Mouse (Mus musculus): ENCODE data around the gene Foxr1. TPM values are rescaled to one million over a fixed set of nuclear protein-coding genes. Genes with fewer than 3 reads are reported as not detected.

The Foxr1 gene
- polyA plus RNA-seq, 1 experiment from 2014 or later = not detected

GRCm38 (mm10) chr9:44398087-44398486, 42.8 kb downstream of the Foxr1 start:
- Histone ChIP-seq H3K9me3 (ENCODE audit: control insufficient read depth, low read length) (no peaks in the 10 kb centered on the region), H3K4me1 (replicated peaks; ENCODE audit: control insufficient read depth, insufficient read depth, low read length) (peaks cover 19% of the 10 kb centered on the region), H3K36me3 (replicated peaks; ENCODE audit: control insufficient read depth, insufficient read depth) (peaks cover 45% of the 10 kb centered on the region), H3K4me3 (replicated peaks; ENCODE audit: low read length) (peak overlapping the region; percentile 78), H3K4me2 (replicated peaks) (peak overlapping the region; percentile 91), H3K27me3 (ENCODE audit: control insufficient read depth, insufficient read depth, low read length) (no peaks in the 10 kb centered on the region), H3K27ac (peak overlapping the region; percentile 91), H3K9ac (peak overlapping the region; percentile 84)
- DNase-seq (ENCODE audit: low spot score) (no peak), ATAC-seq (ENCODE audit: low FRiP score) (no peak)
- 18% methylated on average over 4 of the region's 4 CpGs for whole genome bisulfite sequencing

- Histone ChIP-seq H3K9ac (peak within 1 kb of the TSS; percentile 84), H3K4me1 (replicated peaks; ENCODE audit: control insufficient read depth, insufficient read depth, low read length) (peaks cover 19% of the 10 kb centered on the region), H3K27ac (peak within 1 kb of the TSS; percentile 91), H3K4me3 (replicated peaks; ENCODE audit: low read length) (peak within 1 kb of the TSS; percentile 78), H3K9me3 (ENCODE audit: control insufficient read depth, low read length) (no peaks in the 10 kb centered on the region), H3K27me3 (ENCODE audit: control insufficient read depth, insufficient read depth, low read length) (no peaks in the 10 kb centered on the region), H3K36me3 (replicated peaks; ENCODE audit: control insufficient read depth, insufficient read depth) (peaks cover 41% of the 10 kb centered on the region), H3K4me2 (replicated peaks) (peak within 1 kb of the TSS; percentile 91)
- ATAC-seq (ENCODE audit: low FRiP score) = peak; percentile 98
- peak; percentile 87 for DNase-seq (ENCODE audit: low spot score)
- 0% methylated on average over 43 of the region's 43 CpGs for WGBS
Measured at GRCm38 (mm10) chr9:44396684-44397411, 44.1 kb downstream of the Foxr1 start, which contains the start of gene Slc37a4. Gene Slc37a4, plus strand, starts transcription at chr9:44396852.

GRCm38 (mm10) chr9:44391466-44391865, 49.5 kb downstream of the Foxr1 start:
- 36% methylated on average over 4 of the region's 4 CpGs for WGBS
- Histone ChIP-seq H3K27ac (no peak overlapping the region), H3K36me3 (replicated peaks; ENCODE audit: control insufficient read depth, insufficient read depth) (peaks cover 60% of the 10 kb centered on the region), H3K4me3 (replicated peaks; ENCODE audit: low read length) (no peak overlapping the region), H3K9ac (no peak overlapping the region), H3K27me3 (ENCODE audit: control insufficient read depth, insufficient read depth, low read length) (no peaks in the 10 kb centered on the region), H3K4me2 (replicated peaks) (no peak overlapping the region), H3K9me3 (ENCODE audit: control insufficient read depth, low read length) (no peaks in the 10 kb centered on the region), H3K4me1 (replicated peaks; ENCODE audit: control insufficient read depth, insufficient read depth, low read length) (no peaks in the 10 kb centered on the region)
- peak; percentile 74 for DNase-seq (ENCODE audit: low spot score)
- ATAC-seq (ENCODE audit: low FRiP score) = 0 out of 2 replicates have a peak, but pooled peaks have one; percentile 22

GRCm38 (mm10) chr9:44389273-44389672, 51.7 kb downstream of the Foxr1 start:
- Histone ChIP-seq H3K4me1 (replicated peaks; ENCODE audit: control insufficient read depth, insufficient read depth, low read length) (no peaks in the 10 kb centered on the region), H3K36me3 (replicated peaks; ENCODE audit: control insufficient read depth, insufficient read depth) (peaks cover 82% of the 10 kb centered on the region), H3K4me3 (replicated peaks; ENCODE audit: low read length) (no peak overlapping the region), H3K9me3 (ENCODE audit: control insufficient read depth, low read length) (no peaks in the 10 kb centered on the region), H3K4me2 (replicated peaks) (no peak overlapping the region), H3K27me3 (ENCODE audit: control insufficient read depth, insufficient read depth, low read length) (no peaks in the 10 kb centered on the region), H3K9ac (no peak overlapping the region), H3K27ac (no peak overlapping the region)
- no peak for DNase-seq (ENCODE audit: low spot score)
- no peak for ATAC-seq (ENCODE audit: low FRiP score)
- 65% methylated on average over 8 of the region's 8 CpGs for WGBS

- no peaks in the 10 kb centered on the region for H3K9me3 ChIP-seq (ENCODE audit: control insufficient read depth, low read length)
- no peak overlapping the region for H3K4me3 ChIP-seq (replicated peaks; ENCODE audit: low read length)
- ATAC-seq (ENCODE audit: low FRiP score) (no peak), DNase-seq (ENCODE audit: low spot score) (no peak)
- no peak overlapping the region for H3K4me2 ChIP-seq (replicated peaks)
- H3K27me3 ChIP-seq (ENCODE audit: control insufficient read depth, insufficient read depth, low read length) = no peaks in the 10 kb centered on the region
- WGBS = 92% methylated on average over 3 of the region's 3 CpGs
- peaks cover 97% of the 10 kb centered on the region for H3K36me3 ChIP-seq (replicated peaks; ENCODE audit: control insufficient read depth, insufficient read depth)
- no peaks in the 10 kb centered on the region for H3K4me1 ChIP-seq (replicated peaks; ENCODE audit: control insufficient read depth, insufficient read depth, low read length)
- no peak overlapping the region for H3K9ac ChIP-seq
- no peak overlapping the region for H3K27ac ChIP-seq
Measured at GRCm38 (mm10) chr9:44387221-44387620, 53.7 kb downstream of the Foxr1 start.

GRCm38 (mm10) chr9:44384596-44384995, 56.3 kb downstream of the Foxr1 start:
- Histone ChIP-seq H3K36me3 (replicated peaks; ENCODE audit: control insufficient read depth, insufficient read depth) (peaks cover 89% of the 10 kb centered on the region), H3K27ac (no peak overlapping the region), H3K4me2 (replicated peaks) (no peak overlapping the region), H3K4me1 (replicated peaks; ENCODE audit: control insufficient read depth, insufficient read depth, low read length) (peaks cover 11% of the 10 kb centered on the region), H3K9me3 (ENCODE audit: control insufficient read depth, low read length) (no peaks in the 10 kb centered on the region), H3K9ac (no peak overlapping the region), H3K4me3 (replicated peaks; ENCODE audit: low read length) (no peak overlapping the region), H3K27me3 (ENCODE audit: control insufficient read depth, insufficient read depth, low read length) (no peaks in the 10 kb centered on the region)
- 93% methylated on average over 13 of the region's 13 CpGs for WGBS
- ATAC-seq (ENCODE audit: low FRiP score) (no peak), DNase-seq (ENCODE audit: low spot score) (no peak)

Small RNA genes within 50 kb of the gene (microRNA-seq; reads per million reads assigned to microRNA genes)
- 0.48 reads per million for gene Mir7085

Other genes starting within 250 kb of the Foxr1 start
- 22.4 and 22.9 TPM in 2 replicates for gene Cbl, start 207.1 kb downstream of the Foxr1 start, polyA plus RNA-seq (2014; fragmentation: Nextera tagmentation; extraction: Ambion mirVana)
- not detected in 2 replicates for gene Ccdc153, start 200.5 kb downstream of the Foxr1 start, polyA plus RNA-seq (2014; fragmentation: Nextera tagmentation; extraction: Ambion mirVana)
- 0.46 and 1.1 TPM in 2 replicates for gene Pdzd3, start 189.7 kb downstream of the Foxr1 start, polyA plus RNA-seq (2014; fragmentation: Nextera tagmentation; extraction: Ambion mirVana)
- gene Nlrx1, start 172.5 kb downstream of the Foxr1 start, polyA plus RNA-seq (2014; fragmentation: Nextera tagmentation; extraction: Ambion mirVana) = 4.4 and 5.1 TPM in 2 replicates
- gene Abcg4, start 152.5 kb downstream of the Foxr1 start, polyA plus RNA-seq (2014; fragmentation: Nextera tagmentation; extraction: Ambion mirVana) = 21.7 and 24.4 TPM in 2 replicates
- gene Hinfp, start 135.5 kb downstream of the Foxr1 start, polyA plus RNA-seq (2014; fragmentation: Nextera tagmentation; extraction: Ambion mirVana) = 17.4 and 17.9 TPM in 2 replicates
- 24.0 and 25.6 TPM in 2 replicates for gene C2cd2l, start 120.9 kb downstream of the Foxr1 start, polyA plus RNA-seq (2014; fragmentation: Nextera tagmentation; extraction: Ambion mirVana)
- 34.6 and 36.1 TPM in 2 replicates for gene Dpagt1, start 115.1 kb downstream of the Foxr1 start, polyA plus RNA-seq (2014; fragmentation: Nextera tagmentation; extraction: Ambion mirVana)
- gene H2afx, start 106.4 kb downstream of the Foxr1 start, polyA plus RNA-seq (2014; fragmentation: Nextera tagmentation; extraction: Ambion mirVana) = 102 and 107 TPM in 2 replicates
- gene Hmbs, start 96.9 kb downstream of the Foxr1 start, polyA plus RNA-seq (2014; fragmentation: Nextera tagmentation; extraction: Ambion mirVana) = 60.8 and 62.2 TPM in 2 replicates
- gene Vps11, start 79.5 kb downstream of the Foxr1 start, polyA plus RNA-seq (2014; fragmentation: Nextera tagmentation; extraction: Ambion mirVana) = 34.8 and 42.4 TPM in 2 replicates
- gene Hyou1, start 61.6 kb downstream of the Foxr1 start, polyA plus RNA-seq (2014; fragmentation: Nextera tagmentation; extraction: Ambion mirVana) = 25.0 and 27.8 TPM in 2 replicates
- gene Slc37a4, start 44.3 kb downstream of the Foxr1 start, polyA plus RNA-seq (2014; fragmentation: Nextera tagmentation; extraction: Ambion mirVana) = 65.2 and 65.8 TPM in 2 replicates
- gene Rps25, start 34.0 kb downstream of the Foxr1 start, polyA plus RNA-seq (2014; fragmentation: Nextera tagmentation; extraction: Ambion mirVana) = 1,177 and 1,438 TPM in 2 replicates
- gene Trappc4, start 33.5 kb downstream of the Foxr1 start, polyA plus RNA-seq (2014; fragmentation: Nextera tagmentation; extraction: Ambion mirVana) = 289 and 299 TPM in 2 replicates
- gene Ccdc84, start 22.6 kb downstream of the Foxr1 start, polyA plus RNA-seq (2014; fragmentation: Nextera tagmentation; extraction: Ambion mirVana) = 23.3 and 28.2 TPM in 2 replicates
- gene Upk2, start 13.8 kb upstream of the Foxr1 start, polyA plus RNA-seq (2014; fragmentation: Nextera tagmentation; extraction: Ambion mirVana) = not detected in 2 replicates
- gene Bcl9l, start 41.7 kb upstream of the Foxr1 start, polyA plus RNA-seq (2014; fragmentation: Nextera tagmentation; extraction: Ambion mirVana) = 11.6 and 13.5 TPM in 2 replicates
- gene Cxcr5, start 120.7 kb upstream of the Foxr1 start, polyA plus RNA-seq (2014; fragmentation: Nextera tagmentation; extraction: Ambion mirVana) = not detected in 2 replicates
- 17.7 and 21.2 TPM in 2 replicates for gene Ddx6, start 163.8 kb upstream of the Foxr1 start, polyA plus RNA-seq (2014; fragmentation: Nextera tagmentation; extraction: Ambion mirVana)
- gene Treh, start 232.1 kb upstream of the Foxr1 start, polyA plus RNA-seq (2014; fragmentation: Nextera tagmentation; extraction: Ambion mirVana) = not detected in 2 replicates